Mouse (Mus musculus) liver, embryonic 11.5 days (tissue): ENCODE data around the gene Adam21. TPM values are rescaled to one million over a fixed set of nuclear protein-coding genes. Genes with fewer than 3 reads are reported as not detected.
"Not testable (repeated sequence)": the region's sequence is repeated elsewhere in the genome, so short reads cannot be mapped to it uniquely, and the experiment has no call there.

ENCODE experiments used
- ATAC-seq: fragments of 200-750 bp; cut with Nextera tagmentation; replicated peaks from 2 replicates; pipeline ENCODE4 v1.8.0; 2017; ENCODE audit warnings: moderate number of reproducible peaks, mild to moderate bottlenecking, moderate TSS enrichment, moderate library complexity; ENCODE audit not compliant: low FRiP score
- DNase-seq: peaks from one replicate; pipeline ENCODE4 v3.0.0-alpha.2; 2017; ENCODE audit warnings: low spot score
- H3K27ac ChIP-seq: fragments of 300-500 bp; sonication (generic); 2 replicates; pipeline ENCODE4 v1.5.1; 2014; ENCODE audit warnings: mild to moderate bottlenecking, low read depth, low read length, control low read depth
- H3K27me3 ChIP-seq: fragments of 300-500 bp; sonication (generic); replicated peaks from 2 replicates; pipeline ENCODE4 v1.6.1; 2014; ENCODE audit warnings: low read length, mixed read lengths; ENCODE audit not compliant: control insufficient read depth, insufficient read depth
- H3K36me3 ChIP-seq: fragments of 300-500 bp; sonication (generic); 2 replicates; pipeline ENCODE4 v1.6.1; 2014; ENCODE audit warnings: mild to moderate bottlenecking, low read length, moderate library complexity, mixed read lengths; ENCODE audit not compliant: control insufficient read depth, insufficient read depth
- H3K4me1 ChIP-seq: fragments of 300-500 bp; sonication (generic); replicated peaks from 2 replicates; pipeline ENCODE4 v1.6.1; 2014; ENCODE audit warnings: low read length, mixed read lengths; ENCODE audit not compliant: control insufficient read depth, insufficient read depth
- H3K4me2 ChIP-seq: fragments of 300-500 bp; sonication (generic); 2 replicates; pipeline ENCODE4 v1.6.1; 2014; ENCODE audit warnings: mild to moderate bottlenecking, control low read depth, moderate library complexity
- H3K4me3 ChIP-seq: fragments of 300-500 bp; sonication (generic); 2 replicates; pipeline ENCODE4 v1.5.1; 2014; ENCODE audit warnings: low read depth, low read length, control low read depth
- H3K9ac ChIP-seq: fragments of 300-500 bp; sonication (generic); 2 replicates; pipeline ENCODE4 v1.6.1; 2014; ENCODE audit warnings: low read depth, low read length, control low read depth
- H3K9me3 ChIP-seq: fragments of 300-500 bp; sonication (generic); 2 replicates; pipeline ENCODE4 v1.6.1; 2016; ENCODE audit warnings: low read length, inconsistent platforms, mixed read lengths; ENCODE audit not compliant: control insufficient read depth
- whole genome bisulfite sequencing: fragments of 180-500 bp; shearing (Covaris S2); extraction: QIAGEN DNeasy Blood & Tissue Kit; methylation state at CpG from one replicate; pipeline ENCODE4 v1.1.7; 2014; 5-methylcytosine and 5-hydroxymethylcytosine counted together
- polyA plus RNA-seq: library from polyadenylated mRNA; unstranded; fragments of >200 nt; fragmentation: Nextera tagmentation; extraction: Ambion mirVana; gene quantifications from 2 replicates; pipeline ENCODE4 v1.2.1, GENCODE M21; 2014

Gene Adam21
- polyA plus RNA-seq, 1 experiment from 2014 or later, result 0.12 TPM

GRCm38 (mm10) chr12:81564173-81564572 lies 4.1 kb downstream of the Adam21 start:
- Histone ChIP-seq H3K4me3 (no peak overlapping the region), H3K9ac (no peak overlapping the region), H3K4me1 (no peaks in the 10 kb centered on the region), H3K27ac (no peak overlapping the region), H3K36me3 (no peaks in the 10 kb centered on the region; the same call in 1 of the 2 replicates), H3K9me3 (no peaks in the 10 kb centered on the region), H3K4me2 (no peak overlapping the region), H3K27me3 (no peaks in the 10 kb centered on the region)
- ATAC-seq (no peak), DNase-seq (no peak)
- 90% methylated on average over 3 of the region's 3 CpGs for WGBS

GRCm38 (mm10) chr12:81549286-81549685 lies 19.0 kb downstream of the Adam21 start:
- WGBS, result 89% methylated on average over 3 of the region's 3 CpGs
- Histone ChIP-seq H3K4me1 (no peaks in the 10 kb centered on the region), H3K4me2 (no peak overlapping the region), H3K4me3 (no peak overlapping the region), H3K27ac (no peak overlapping the region), H3K9me3 (no peaks in the 10 kb centered on the region), H3K36me3 (no peaks in the 10 kb centered on the region), H3K27me3 (no peaks in the 10 kb centered on the region), H3K9ac (no peak overlapping the region)
- ATAC-seq, result no peak
- no peak for DNase-seq

- DNase-seq (no peak), ATAC-seq (no peak)
- Histone ChIP-seq H3K9ac (no peak overlapping the region), H3K27me3 (no peaks in the 10 kb centered on the region), H3K9me3 (no peaks in the 10 kb centered on the region), H3K27ac (no peak overlapping the region), H3K4me1 (no peaks in the 10 kb centered on the region), H3K36me3 (no peaks in the 10 kb centered on the region), H3K4me2 (no peak overlapping the region), H3K4me3 (no peak overlapping the region)
- 51% methylated on average over 4 of the region's 4 CpGs for WGBS
These were observed 21.1 kb downstream of the Adam21 start for GRCm38 (mm10) chr12:81547163-81547562.

GRCm38 (mm10) chr12:81533029-81533419 lies 35.2 kb downstream of the Adam21 start:
- no peak overlapping the region for H3K27ac ChIP-seq
- H3K4me3 ChIP-seq, result peak overlapping the region; percentile 84
- no peaks in the 10 kb centered on the region for H3K27me3 ChIP-seq
- no peaks in the 10 kb centered on the region for H3K9me3 ChIP-seq
- no peaks in the 10 kb centered on the region for H3K36me3 ChIP-seq
- no peak for DNase-seq
- peaks cover 5% of the 10 kb centered on the region; the same call in 1 of the 2 replicates for H3K4me1 ChIP-seq
- WGBS, result 36% methylated on average over 4 of the region's 4 CpGs
- peak overlapping the region; percentile 68 for H3K4me2 ChIP-seq
- ATAC-seq, result peak; percentile 34
- peak overlapping the region; percentile 80 for H3K9ac ChIP-seq

- Histone ChIP-seq H3K4me2 (peak within 1 kb of the TSS; percentile 68), H3K9ac (peak within 1 kb of the TSS; percentile 80), H3K4me3 (peak within 1 kb of the TSS; percentile 84), H3K4me1 (peaks cover 5% of the 10 kb centered on the region; the same call in 1 of the 2 replicates), H3K9me3 (no peaks in the 10 kb centered on the region), H3K36me3 (no peaks in the 10 kb centered on the region), H3K27me3 (no peaks in the 10 kb centered on the region), H3K27ac (peak within 1 kb of the TSS; percentile 75)
- under 1% methylated on average over 46 of the region's 46 CpGs for WGBS
- ATAC-seq (peak; percentile 91), DNase-seq (peak; percentile 87)
These were observed 35.8 kb downstream of the Adam21 start, which contains the start of the genes Gm20498 and Synj2bp for GRCm38 (mm10) chr12:81532316-81533028. Gene Gm20498, minus strand, starts transcription at chr12:81532905. Gene Synj2bp, minus strand, starts transcription at chr12:81532911.

GRCm38 (mm10) chr12:81530587-81530986 lies 37.7 kb downstream of the Adam21 start:
- H3K4me2 ChIP-seq, H3K4me3 ChIP-seq, DNase-seq, H3K27ac ChIP-seq, H3K27me3 ChIP-seq, H3K9me3 ChIP-seq, H3K4me1 ChIP-seq, H3K9ac ChIP-seq, ATAC-seq, H3K36me3 ChIP-seq: not testable (repeated sequence)
- 75% methylated on average over 5 of the region's 8 CpGs for WGBS

Other genes starting within 250 kb of the Adam21 start
- gene Slc8a3, start 235.3 kb downstream of the Adam21 start, polyA plus RNA-seq, result 0.13 and 0.30 TPM in 2 replicates
- gene Gm4787, start 189.0 kb downstream of the Adam21 start, polyA plus RNA-seq, result 0.34 and 0.42 TPM in 2 replicates
- 0.42 and 0.82 TPM in 2 replicates for gene Adam4, start 146.5 kb downstream of the Adam21 start, polyA plus RNA-seq
- gene Cox16, start 83.3 kb downstream of the Adam21 start, polyA plus RNA-seq, result 127 and 135 TPM in 2 replicates
- gene Gm20498, start 35.6 kb downstream of the Adam21 start, polyA plus RNA-seq, result 25.8 and 31.6 TPM in 2 replicates
- 33.8 and 33.9 TPM in 2 replicates for gene Synj2bp, start 35.6 kb downstream of the Adam21 start, polyA plus RNA-seq
- 71.6 and 73.8 TPM in 2 replicates for gene Med6, start 26.5 kb upstream of the Adam21 start, polyA plus RNA-seq
- 0.56 and 0.58 TPM in 2 replicates for gene Ttc9, start 62.8 kb upstream of the Adam21 start, polyA plus RNA-seq
- gene Map3k9, start 212.7 kb upstream of the Adam21 start, polyA plus RNA-seq, result 0.13 and 0.32 TPM in 2 replicates